Mouse (Mus musculus) liver, postnatal 0 days (tissue): ENCODE measurements around the gene Map7. TPM values are rescaled to one million over a fixed set of nuclear protein-coding genes. Genes with fewer than 3 reads are reported as not detected.

Experiments used
- ATAC-seq: fragments of 200-750 bp; cut with Nextera tagmentation; 2 replicates; pipeline ENCODE4 v1.8.0; 2017; ENCODE audit warnings: mild to moderate bottlenecking, moderate library complexity
- DNase-seq: peaks from one replicate; pipeline ENCODE4 v3.0.0-alpha.2; 2016
- H3K27ac ChIP-seq: fragments of 300-500 bp; sonication (generic); 2 replicates; pipeline ENCODE4 v1.5.1; 2014; ENCODE audit warnings: antibody characterized with exemption, moderate library complexity, mild to moderate bottlenecking, low read depth
- H3K27me3 ChIP-seq: fragments of 300-500 bp; sonication (generic); 2 replicates; pipeline ENCODE4 v1.6.1; 2014; ENCODE audit warnings: low read length, control low read depth, mixed read lengths; ENCODE audit not compliant: insufficient read depth
- H3K36me3 ChIP-seq: fragments of 300-500 bp; sonication (generic); replicated peaks from 2 replicates; pipeline ENCODE4 v1.6.1; 2014; ENCODE audit warnings: mild to moderate bottlenecking, control low read depth, low read length, moderate library complexity, mixed read lengths; ENCODE audit not compliant: insufficient read depth
- H3K4me1 ChIP-seq: fragments of 300-500 bp; sonication (generic); 2 replicates; pipeline ENCODE4 v1.6.1; 2014; ENCODE audit warnings: antibody characterized with exemption, mild to moderate bottlenecking, control low read depth; ENCODE audit not compliant: insufficient read depth
- H3K4me2 ChIP-seq: fragments of 300-500 bp; sonication (generic); 2 replicates; pipeline ENCODE4 v1.6.1; 2014; ENCODE audit warnings: low read depth, mild to moderate bottlenecking, low read length, moderate library complexity, mixed read lengths
- H3K4me3 ChIP-seq: fragments of 300-500 bp; sonication (generic); 2 replicates; pipeline ENCODE4 v1.5.1; 2014; ENCODE audit warnings: low read depth, low read length
- H3K9ac ChIP-seq: fragments of 300-500 bp; sonication (generic); replicated peaks from 2 replicates; pipeline ENCODE4 v1.6.1; 2014; ENCODE audit warnings: mild to moderate bottlenecking, moderate library complexity
- H3K9me3 ChIP-seq: fragments of 300-500 bp; sonication (generic); 2 replicates; pipeline ENCODE4 v1.6.1; 2016; ENCODE audit warnings: mild to moderate bottlenecking, control low read depth, low read length, mixed read lengths
- CTCF ChIP-seq: sonication (generic); IDR thresholded peaks from 2 replicates; pipeline ENCODE4 v1.5.1; 2016; ENCODE audit warnings: antibody characterized with exemption, low read depth
- EP300 ChIP-seq: IDR thresholded peaks from 2 replicates; pipeline ENCODE4 v1.6.1; 2016; ENCODE audit warnings: antibody characterized with exemption, low read depth, mild to moderate bottlenecking
- WGBS: fragments of 180-500 bp; shearing (Covaris S2); extraction: QIAGEN DNeasy Blood & Tissue Kit; methylation state at CpG from one replicate; pipeline ENCODE4 v1.1.7; 2014; ENCODE audit not compliant: insufficient replicate concordance; 5-methylcytosine and 5-hydroxymethylcytosine counted together
- polyA plus RNA-seq: library from polyadenylated mRNA; unstranded; fragments of >200 nt; fragmentation: Nextera tagmentation; extraction: Ambion mirVana; gene quantifications from 2 replicates; pipeline ENCODE4 v1.2.1, GENCODE M21; 2015

The Map7 gene
- polyA plus RNA-seq, 1 experiment from 2014 or later, result 6.8 TPM

DNA sequence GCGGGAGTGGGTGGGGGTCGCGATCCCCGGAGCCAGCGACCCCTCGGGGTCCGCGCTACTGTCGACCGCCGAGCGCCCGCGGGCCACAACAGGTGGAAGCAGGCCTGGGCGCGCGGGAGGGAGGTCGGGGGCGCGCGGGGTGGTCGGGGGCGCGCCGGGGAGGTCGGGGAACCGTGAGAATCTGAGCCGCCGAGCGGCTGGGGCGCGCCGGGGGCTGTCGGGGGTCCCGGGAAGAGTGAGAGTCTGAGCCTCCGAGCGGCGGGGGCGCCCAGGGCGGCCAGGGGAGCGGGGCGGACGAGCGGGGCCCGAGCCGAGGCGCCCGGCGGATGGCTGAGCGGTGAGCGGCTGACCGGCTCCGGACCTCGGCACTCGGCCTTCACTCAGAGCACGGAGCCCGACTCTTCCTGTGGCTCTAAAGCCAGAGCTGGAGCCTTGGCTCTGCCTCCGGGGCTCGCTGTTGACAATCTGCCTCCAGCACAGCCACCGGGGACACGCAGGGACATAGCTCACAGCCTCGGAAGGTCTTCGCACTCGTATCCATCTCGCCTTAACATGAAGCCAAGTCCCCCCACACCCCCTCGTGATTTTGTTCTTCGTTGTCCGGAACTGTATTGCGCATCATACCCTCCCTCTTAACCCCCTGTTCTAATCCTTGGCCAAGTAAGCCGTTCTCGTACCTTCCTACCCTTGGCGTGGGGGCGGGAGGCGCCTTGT lies 1.0 kb downstream of the Map7 start:
- Histone ChIP-seq H3K27me3 (0 out of 2 replicates have a peak, but pooled peaks cover 8% of the 10 kb centered on the region), H3K9ac (peak overlapping the region; percentile 88), H3K4me2 (peak overlapping the region; percentile 98), H3K4me3 (peak overlapping the region; percentile 84), H3K36me3 (no peaks in the 10 kb centered on the region), H3K4me1 (peaks cover 8% of the 10 kb centered on the region), H3K9me3 (no peaks in the 10 kb centered on the region), H3K27ac (peak overlapping the region; percentile 78)
- no peak for TF ChIP-seq EP300
- TF ChIP-seq CTCF, result no peak
- ATAC-seq (peak; percentile 62), DNase-seq (peak; percentile 59)
- WGBS, result under 1% methylated on average over 45 of the region's 74 CpGs

DNA sequence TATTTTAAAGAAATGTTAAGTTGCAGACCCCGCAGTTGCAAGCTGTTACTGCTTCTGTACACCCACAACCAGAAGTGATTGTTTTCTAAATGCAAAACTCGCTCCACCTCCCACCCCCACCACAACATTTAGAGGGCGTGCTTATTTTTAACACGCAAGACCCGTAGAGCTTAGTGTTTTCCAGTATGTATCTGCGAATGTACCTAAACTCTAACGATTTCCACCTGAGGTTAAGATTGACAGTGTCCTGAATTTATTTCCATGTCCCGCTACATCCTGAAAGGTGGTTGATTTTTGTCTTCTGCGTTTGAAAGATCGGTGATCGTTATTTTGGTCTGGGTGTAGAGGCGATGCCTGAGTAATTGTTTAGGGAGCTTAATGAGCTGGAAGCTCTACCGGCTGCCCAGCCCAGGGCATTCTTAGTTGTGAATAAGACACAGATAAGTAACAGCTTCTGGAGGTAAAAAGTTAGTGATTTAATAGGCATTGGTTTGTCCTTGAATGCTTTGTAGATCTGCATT lies 1.6 kb downstream of the Map7 start:
- ATAC-seq, result no peak
- H3K27me3 ChIP-seq, result 0 out of 2 replicates have a peak, but pooled peaks cover 8% of the 10 kb centered on the region
- no peaks in the 10 kb centered on the region for H3K9me3 ChIP-seq
- peak overlapping the region; percentile 98 for H3K4me2 ChIP-seq
- no peak for TF ChIP-seq EP300
- TF ChIP-seq CTCF, result no peak
- peaks cover 8% of the 10 kb centered on the region for H3K4me1 ChIP-seq
- no peak for DNase-seq
- H3K9ac ChIP-seq, result peak overlapping the region; percentile 88
- peak overlapping the region; percentile 84 for H3K4me3 ChIP-seq
- WGBS, result 5% methylated on average over 13 of the region's 13 CpGs
- H3K36me3 ChIP-seq, result no peaks in the 10 kb centered on the region
- H3K27ac ChIP-seq, result peak overlapping the region; percentile 78; the same call in 1 of the 2 replicates

DNA sequence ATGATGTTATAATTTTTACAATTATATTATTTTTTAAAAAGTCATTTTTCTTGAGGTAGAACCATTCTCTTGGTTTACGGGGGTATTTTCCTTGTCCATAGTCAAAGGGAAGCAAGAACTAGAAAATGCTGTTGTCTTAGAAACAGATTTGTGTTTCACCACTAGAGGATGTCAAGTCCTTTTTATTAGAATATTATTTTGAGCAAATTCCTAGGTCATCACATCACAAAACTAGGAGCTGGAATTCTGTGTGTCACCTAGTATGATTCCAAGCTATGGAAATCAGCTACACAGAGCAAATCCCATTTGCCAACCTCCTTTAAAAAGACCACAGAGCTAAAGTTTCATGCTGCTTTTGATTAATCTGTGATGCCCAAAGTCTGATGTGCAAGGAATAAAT lies 3.9 kb downstream of the Map7 start:
- TF ChIP-seq CTCF (peak; percentile 33), EP300 (no peak)
- Histone ChIP-seq H3K4me3 (no peak overlapping the region), H3K27me3 (0 out of 2 replicates have a peak, but pooled peaks cover 6% of the 10 kb centered on the region), H3K27ac (no peak overlapping the region), H3K4me2 (no peak overlapping the region), H3K9me3 (no peaks in the 10 kb centered on the region), H3K4me1 (peaks cover 8% of the 10 kb centered on the region), H3K9ac (no peak overlapping the region), H3K36me3 (no peaks in the 10 kb centered on the region)
- 72% methylated on average over 1 of the region's 1 CpGs for WGBS
- DNase-seq, result no peak
- ATAC-seq, result no peak

DNA sequence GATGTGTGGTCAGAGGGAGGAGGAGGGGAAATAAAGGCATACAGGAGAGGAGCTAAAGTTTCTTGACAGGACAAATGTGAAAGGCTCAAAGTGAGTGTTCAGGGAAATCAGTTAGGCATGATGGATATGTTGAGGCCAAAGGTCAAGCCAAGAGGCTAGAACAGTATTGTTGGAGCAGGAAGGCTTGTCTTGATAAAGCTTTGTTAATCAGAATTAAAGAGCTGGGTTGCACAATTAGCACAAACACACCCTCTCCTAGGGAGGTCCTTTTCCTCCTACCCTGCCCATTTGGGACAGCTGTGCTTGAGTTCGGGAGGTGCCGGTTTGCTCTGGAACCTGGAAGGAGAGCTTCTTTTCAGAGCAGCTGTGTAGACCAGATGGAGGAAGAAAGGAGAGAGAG lies 5.2 kb downstream of the Map7 start:
- no peaks in the 10 kb centered on the region for H3K9me3 ChIP-seq
- no peak overlapping the region for H3K4me3 ChIP-seq
- TF ChIP-seq CTCF, result no peak
- no peak for TF ChIP-seq EP300
- H3K4me1 ChIP-seq, result peaks cover 6% of the 10 kb centered on the region; the same call in 1 of the 2 replicates
- DNase-seq, result no peak
- 44% methylated on average over 2 of the region's 2 CpGs for WGBS
- ATAC-seq, result no peak
- H3K4me2 ChIP-seq, result no peak overlapping the region
- H3K27ac ChIP-seq, result no peak overlapping the region
- 0 out of 2 replicates have a peak, but pooled peaks cover 5% of the 10 kb centered on the region for H3K27me3 ChIP-seq
- H3K9ac ChIP-seq, result no peak overlapping the region
- no peaks in the 10 kb centered on the region for H3K36me3 ChIP-seq

DNA sequence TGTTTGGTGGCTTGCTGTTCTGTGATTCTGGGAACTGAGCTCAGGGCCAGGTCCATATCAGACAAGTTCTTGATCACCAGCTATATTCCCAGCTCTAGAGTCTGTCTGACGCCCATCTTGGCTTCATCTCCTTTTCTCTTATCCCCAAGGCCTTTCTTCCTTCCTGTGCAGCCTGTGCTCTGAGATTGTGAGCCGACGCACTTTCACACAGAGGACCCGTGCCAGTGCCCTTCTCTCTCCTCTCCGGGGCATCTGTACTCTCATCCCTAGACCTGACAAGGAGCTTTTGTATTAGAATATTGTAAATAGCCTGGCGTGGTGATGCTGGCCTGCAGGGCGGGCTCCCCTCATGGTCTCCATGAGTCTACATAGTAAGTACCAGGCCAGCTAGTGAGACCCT lies 7.1 kb downstream of the Map7 start:
- ATAC-seq (0 out of 2 replicates have a peak, but pooled peaks have one; percentile 21), DNase-seq (no peak)
- 0 out of 2 replicates have a peak, but pooled peaks cover under 1% of the 10 kb centered on the region for H3K27me3 ChIP-seq
- WGBS, result 40% methylated on average over 7 of the region's 7 CpGs
- H3K4me3 ChIP-seq, result no peak overlapping the region
- no peaks in the 10 kb centered on the region for H3K36me3 ChIP-seq
- peaks cover 6% of the 10 kb centered on the region; the same call in 1 of the 2 replicates for H3K4me1 ChIP-seq
- no peak overlapping the region for H3K9ac ChIP-seq
- H3K27ac ChIP-seq, result no peak overlapping the region
- no peaks in the 10 kb centered on the region for H3K9me3 ChIP-seq
- no peak overlapping the region for H3K4me2 ChIP-seq
- no peak for TF ChIP-seq EP300
- TF ChIP-seq CTCF, result no peak

DNA sequence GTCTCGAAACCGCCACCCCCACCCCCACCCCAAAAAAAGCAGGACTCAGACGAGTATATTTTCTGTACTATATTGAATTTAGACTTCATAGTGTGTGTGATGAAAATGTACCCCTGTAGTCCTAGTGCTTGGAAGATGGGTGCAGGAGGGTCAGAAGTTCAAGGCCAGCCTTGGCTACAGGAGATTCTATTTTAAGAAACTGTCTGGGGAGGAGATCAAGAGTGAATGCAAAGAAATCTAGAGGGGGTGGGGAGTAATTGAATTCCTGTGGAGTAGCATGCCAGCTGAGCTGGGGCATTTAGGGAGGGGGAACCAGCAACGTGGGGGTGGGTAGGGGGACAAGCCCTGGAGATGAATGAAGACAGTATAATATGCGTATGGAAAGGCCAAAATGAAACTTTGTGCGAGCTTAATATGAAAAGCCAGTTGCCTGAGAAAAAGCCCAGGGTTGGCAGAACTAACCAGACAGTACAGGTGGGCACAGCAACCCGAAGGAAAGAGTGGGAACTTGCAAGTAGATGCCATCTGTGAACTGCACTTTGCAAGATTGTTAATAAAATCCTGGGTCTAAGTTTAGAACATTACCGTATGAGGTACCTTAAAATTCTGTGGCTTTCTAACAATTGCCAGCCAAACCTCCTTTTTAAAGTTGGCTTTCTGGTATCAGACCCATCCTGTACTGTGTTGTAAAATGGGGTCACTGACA lies 8.9 kb downstream of the Map7 start:
- no peak overlapping the region for H3K4me3 ChIP-seq
- no peak overlapping the region for H3K27ac ChIP-seq
- WGBS, result 80% methylated on average over 8 of the region's 8 CpGs
- no peaks in the 10 kb centered on the region for H3K9me3 ChIP-seq
- H3K36me3 ChIP-seq, result no peaks in the 10 kb centered on the region
- TF ChIP-seq CTCF (no peak), EP300 (no peak)
- no peaks in the 10 kb centered on the region for H3K27me3 ChIP-seq
- DNase-seq (no peak), ATAC-seq (no peak)
- no peak overlapping the region for H3K9ac ChIP-seq
- no peak overlapping the region for H3K4me2 ChIP-seq
- peaks cover 11% of the 10 kb centered on the region; the same call in 1 of the 2 replicates for H3K4me1 ChIP-seq
